Mouse (Mus musculus): ENCODE results near the gene Vps37c. TPM values are rescaled to one million over a fixed set of nuclear protein-coding genes. Genes with fewer than 3 reads are reported as not detected.

The Vps37c gene
- polyA plus RNA-seq, 1 experiment from 2014 or later: 26.5 TPM

DNA sequence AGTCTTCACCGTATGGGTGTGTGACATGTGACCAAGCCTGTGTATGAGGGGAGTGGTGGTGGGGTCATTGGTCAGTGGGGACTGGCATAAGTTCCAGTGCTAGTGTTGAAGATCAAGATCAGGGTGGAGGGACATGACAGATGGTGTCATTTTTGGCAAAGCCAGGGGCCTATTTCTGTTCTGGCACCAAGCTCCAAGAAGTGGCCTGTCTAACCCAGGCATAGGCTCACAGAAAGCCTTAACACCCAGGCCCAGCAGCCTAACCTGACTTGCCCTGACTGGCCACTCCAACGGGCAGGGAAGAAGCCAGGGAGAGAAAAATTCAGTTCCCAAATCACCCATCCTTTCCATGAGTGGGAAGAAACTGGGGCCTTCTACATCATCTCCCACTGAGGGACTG lies 69.0 kb downstream of the Vps37c start:
- Histone ChIP-seq H3K4me1 (peaks cover 34% of the 10 kb centered on the region), H3K9me3 (no peaks in the 10 kb centered on the region), H3K27me3 (ENCODE audit: insufficient read depth, poor library complexity, severe bottlenecking) (no peaks in the 10 kb centered on the region), H3K4me3 (no peak overlapping the region), H3K36me3 (no peaks in the 10 kb centered on the region), H3K27ac (no peak overlapping the region)
- DNase-seq (ENCODE audit: low spot score): no peak
- 70% methylated on average over 2 of the region's 2 CpGs for WGBS

GRCm38 (mm10) chr19:10758708-10759107 lies 70.2 kb downstream of the Vps37c start:
- 68% methylated on average over 6 of the region's 6 CpGs for WGBS
- peak overlapping the region; percentile 85; the same call in 1 of the 2 replicates for H3K27ac ChIP-seq

DNA sequence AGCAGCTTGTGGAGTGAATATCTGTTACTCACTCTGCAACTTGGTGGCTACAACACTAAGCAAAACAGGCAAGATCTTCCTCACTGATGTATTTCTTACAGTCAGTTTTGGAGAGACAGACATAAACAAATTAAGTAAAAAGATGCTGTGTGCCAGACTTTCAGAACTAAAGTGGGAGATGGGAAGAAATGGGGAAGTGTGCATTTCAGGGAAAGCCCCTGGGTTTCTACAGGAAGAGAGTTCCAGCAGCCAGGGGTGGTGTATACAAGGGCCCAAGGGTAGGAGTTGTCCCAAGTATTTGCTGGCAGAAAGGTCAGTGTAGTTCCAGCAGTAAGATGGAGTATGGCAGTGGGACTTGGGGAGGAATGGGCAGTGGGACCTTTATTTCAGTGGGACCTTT lies 71.0 kb downstream of the Vps37c start:
- H3K27me3 ChIP-seq (ENCODE audit: insufficient read depth, poor library complexity, severe bottlenecking): no peaks in the 10 kb centered on the region
- H3K4me1 ChIP-seq: peaks cover 34% of the 10 kb centered on the region
- no peak for DNase-seq (ENCODE audit: low spot score)
- H3K4me3 ChIP-seq: no peak overlapping the region
- H3K27ac ChIP-seq: peak overlapping the region; percentile 85; the same call in 1 of the 2 replicates
- no peaks in the 10 kb centered on the region for H3K9me3 ChIP-seq
- no peaks in the 10 kb centered on the region for H3K36me3 ChIP-seq

More at GRCm38 (mm10) chr19:10758708-10759107, 70.2 kb downstream of the Vps37c start:
- H3K9me3 ChIP-seq: no peaks in the 10 kb centered on the region
- H3K4me1 ChIP-seq: peaks cover 34% of the 10 kb centered on the region
- no peaks in the 10 kb centered on the region for H3K36me3 ChIP-seq
- no peaks in the 10 kb centered on the region for H3K27me3 ChIP-seq (ENCODE audit: insufficient read depth, poor library complexity, severe bottlenecking)
- H3K4me3 ChIP-seq: no peak overlapping the region
- no peak for DNase-seq (ENCODE audit: low spot score)

DNA sequence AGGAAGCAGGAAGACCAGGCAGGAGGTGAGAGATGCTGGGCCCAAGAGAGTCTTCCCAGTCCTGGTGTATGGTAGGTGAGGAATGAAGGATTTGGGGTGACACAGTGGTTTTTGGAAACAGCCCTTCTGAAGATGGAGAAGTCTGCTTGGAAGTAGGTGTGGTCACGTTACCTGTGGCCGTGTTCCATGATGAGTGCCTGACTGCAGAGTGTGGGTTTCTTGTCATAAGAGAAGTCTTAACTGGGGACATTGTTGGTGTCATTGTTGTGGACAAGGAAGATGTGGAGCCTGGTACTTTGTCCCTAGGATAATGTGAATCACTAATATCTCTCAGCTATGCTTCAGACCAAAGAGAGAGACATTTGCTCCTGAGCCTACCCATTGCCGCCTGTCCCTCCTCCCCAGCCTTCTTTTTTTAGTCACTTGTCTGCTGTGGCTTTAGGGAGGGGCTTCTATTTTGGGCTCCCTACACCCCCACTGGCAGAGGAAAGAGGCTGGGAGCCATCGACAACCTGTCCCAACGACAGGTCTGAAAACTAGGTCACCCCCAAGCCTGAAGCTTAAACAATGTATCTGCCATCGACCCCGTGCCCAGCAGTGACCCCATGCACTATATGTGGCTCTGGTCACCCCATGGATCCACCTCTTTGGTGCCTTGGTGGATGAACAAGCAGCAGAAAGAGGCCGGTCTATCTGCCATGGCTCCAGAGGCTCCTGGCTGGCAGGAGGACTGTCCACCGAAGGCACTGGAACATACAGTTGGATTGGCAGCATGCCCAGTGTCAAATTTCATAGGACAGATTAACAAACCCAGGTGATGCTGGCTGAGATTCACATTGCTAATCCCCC lies 71.7 kb downstream of the Vps37c start:
- peaks cover 34% of the 10 kb centered on the region for H3K4me1 ChIP-seq
- DNase-seq (ENCODE audit: low spot score): no peak
- no peaks in the 10 kb centered on the region for H3K36me3 ChIP-seq
- no peaks in the 10 kb centered on the region for H3K9me3 ChIP-seq
- H3K27me3 ChIP-seq (ENCODE audit: insufficient read depth, poor library complexity, severe bottlenecking): no peaks in the 10 kb centered on the region
- WGBS: 63% methylated on average over 9 of the region's 9 CpGs
- peak overlapping the region; percentile 9; the same call in 1 of the 2 replicates for H3K4me3 ChIP-seq
- H3K27ac ChIP-seq: peak overlapping the region; percentile 85

DNA sequence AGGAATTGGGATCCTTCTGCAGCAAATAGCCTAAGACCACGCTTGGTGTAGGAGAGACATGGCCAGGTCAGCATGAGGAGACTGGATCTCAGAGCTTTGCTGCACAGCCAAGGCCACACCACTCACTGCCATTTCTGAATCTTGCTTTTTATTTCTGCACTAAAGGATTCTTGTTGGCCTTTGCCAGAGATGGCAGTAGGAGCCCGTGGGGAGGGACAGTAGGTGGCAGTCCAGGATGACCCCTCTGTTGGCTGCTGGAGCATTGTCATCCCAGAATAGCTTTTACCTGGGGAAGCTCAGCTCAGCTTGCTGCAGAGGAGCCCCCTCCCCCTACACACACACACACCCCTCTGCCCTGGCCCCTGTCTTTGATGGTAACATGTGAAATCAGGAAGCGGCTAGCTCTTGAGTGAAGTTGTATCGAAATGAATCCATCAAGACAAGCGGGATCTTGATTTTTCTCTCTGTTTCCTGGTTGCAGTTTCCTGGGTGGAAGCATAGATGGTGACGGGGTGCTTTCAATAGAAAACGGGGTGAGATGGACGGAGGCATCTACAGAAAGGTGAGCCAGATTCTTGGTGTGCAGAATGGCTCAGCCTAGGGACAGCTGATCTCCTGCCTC lies 73.4 kb downstream of the Vps37c start:
- Histone ChIP-seq H3K36me3 (no peaks in the 10 kb centered on the region), H3K4me1 (peaks cover 34% of the 10 kb centered on the region), H3K9me3 (no peaks in the 10 kb centered on the region), H3K27me3 (ENCODE audit: insufficient read depth, poor library complexity, severe bottlenecking) (no peaks in the 10 kb centered on the region), H3K27ac (no peak overlapping the region), H3K4me3 (no peak overlapping the region)
- DNase-seq (ENCODE audit: low spot score): no peak
- 85% methylated on average over 8 of the region's 8 CpGs for WGBS

GRCm38 (mm10) chr19:10762468-10762867 lies 73.9 kb downstream of the Vps37c start:
- no peak overlapping the region for H3K27ac ChIP-seq
- 82% methylated on average over 6 of the region's 6 CpGs for WGBS
- H3K36me3 ChIP-seq: no peaks in the 10 kb centered on the region
- no peaks in the 10 kb centered on the region for H3K27me3 ChIP-seq (ENCODE audit: insufficient read depth, poor library complexity, severe bottlenecking)
- no peaks in the 10 kb centered on the region for H3K9me3 ChIP-seq
- DNase-seq (ENCODE audit: low spot score): no peak
- peaks cover 34% of the 10 kb centered on the region for H3K4me1 ChIP-seq
- H3K4me3 ChIP-seq: no peak overlapping the region

- no peak overlapping the region for H3K4me3 ChIP-seq
- no peaks in the 10 kb centered on the region for H3K9me3 ChIP-seq
- H3K27me3 ChIP-seq (ENCODE audit: insufficient read depth, poor library complexity, severe bottlenecking): no peaks in the 10 kb centered on the region
- H3K4me1 ChIP-seq: peaks cover 32% of the 10 kb centered on the region
- H3K36me3 ChIP-seq: no peaks in the 10 kb centered on the region
- 80% methylated on average over 21 of the region's 21 CpGs for WGBS
- H3K27ac ChIP-seq: no peak overlapping the region
- DNase-seq (ENCODE audit: low spot score): no peak
These were observed 75.0 kb downstream of the Vps37c start for GRCm38 (mm10) chr19:10763381-10764031.

Other genes with a start within 250 kb of the Vps37c start
- 0.06 and 0.18 TPM in 2 replicates for gene Lrrc10b, start 231.3 kb upstream of the Vps37c start, polyA plus RNA-seq (2016; fragmentation: Nextera tagmentation; extraction: Ambion mirVana)
- gene Ppp1r32, start 205.8 kb upstream of the Vps37c start, polyA plus RNA-seq (2016; fragmentation: Nextera tagmentation; extraction: Ambion mirVana): not detected in 2 replicates
- 38.4 and 40.5 TPM in 2 replicates for gene Cpsf7, start 163.5 kb upstream of the Vps37c start, polyA plus RNA-seq (2016; fragmentation: Nextera tagmentation; extraction: Ambion mirVana)
- gene Sdhaf2, start 162.6 kb upstream of the Vps37c start, polyA plus RNA-seq (2016; fragmentation: Nextera tagmentation; extraction: Ambion mirVana): 58.6 and 64.6 TPM in 2 replicates
- gene Tmem216, start 132.5 kb upstream of the Vps37c start, polyA plus RNA-seq (2016; fragmentation: Nextera tagmentation; extraction: Ambion mirVana): 22.7 and 29.8 TPM in 2 replicates
- gene Cyb561a3, start 111.6 kb upstream of the Vps37c start, polyA plus RNA-seq (2016; fragmentation: Nextera tagmentation; extraction: Ambion mirVana): 13.0 and 13.7 TPM in 2 replicates
- 28.1 and 39.9 TPM in 2 replicates for gene Tmem138, start 111.4 kb upstream of the Vps37c start, polyA plus RNA-seq (2016; fragmentation: Nextera tagmentation; extraction: Ambion mirVana)
- 410 and 426 TPM in 2 replicates for gene Ddb1, start 83.4 kb upstream of the Vps37c start, polyA plus RNA-seq (2016; fragmentation: Nextera tagmentation; extraction: Ambion mirVana)
- 15.2 and 17.3 TPM in 2 replicates for gene Tkfc, start 83.1 kb upstream of the Vps37c start, polyA plus RNA-seq (2016; fragmentation: Nextera tagmentation; extraction: Ambion mirVana)
- gene Vwce, start 54.5 kb upstream of the Vps37c start, polyA plus RNA-seq (2016; fragmentation: Nextera tagmentation; extraction: Ambion mirVana): 0.81 and 3.0 TPM in 2 replicates
- not detected in 2 replicates for gene Pga5, start 10.7 kb upstream of the Vps37c start, polyA plus RNA-seq (2016; fragmentation: Nextera tagmentation; extraction: Ambion mirVana)
- gene Cd5, start 50.3 kb downstream of the Vps37c start, polyA plus RNA-seq (2016; fragmentation: Nextera tagmentation; extraction: Ambion mirVana): 0.18 and 0.28 TPM in 2 replicates
- gene Cd6, start 141.3 kb downstream of the Vps37c start, polyA plus RNA-seq (2016; fragmentation: Nextera tagmentation; extraction: Ambion mirVana): 0.06 TPM in 1 of 2 replicates, not detected in the other
- gene Slc15a3, start 151.0 kb downstream of the Vps37c start, polyA plus RNA-seq (2016; fragmentation: Nextera tagmentation; extraction: Ambion mirVana): 0.16 and 0.22 TPM in 2 replicates
- gene Tmem132a, start 181.2 kb downstream of the Vps37c start, polyA plus RNA-seq (2016; fragmentation: Nextera tagmentation; extraction: Ambion mirVana): 63.8 and 77.5 TPM in 2 replicates
- 67.8 and 68.2 TPM in 2 replicates for gene Tmem109, start 193.3 kb downstream of the Vps37c start, polyA plus RNA-seq (2016; fragmentation: Nextera tagmentation; extraction: Ambion mirVana)
- 21.3 and 48.5 TPM in 2 replicates for gene Prpf19, start 206.5 kb downstream of the Vps37c start, polyA plus RNA-seq (2016; fragmentation: Nextera tagmentation; extraction: Ambion mirVana)
- not detected in 2 replicates for gene Zp1, start 231.9 kb downstream of the Vps37c start, polyA plus RNA-seq (2016; fragmentation: Nextera tagmentation; extraction: Ambion mirVana)
- gene Ptgdr2, start 248.4 kb downstream of the Vps37c start, polyA plus RNA-seq (2016; fragmentation: Nextera tagmentation; extraction: Ambion mirVana): 0.19 and 0.30 TPM in 2 replicates